Mouse (Mus musculus) bone marrow, adult 2 months (tissue): Measurements from ENCODE around the gene Tymp.

ENCODE experiments used
- CTCF ChIP-seq: fragments of 200-500 bp; IDR thresholded peaks from 2 replicates; pipeline ENCODE4 v1.5.1; 2011; ENCODE audit warnings: low read length, control low read depth; ENCODE audit not compliant: control insufficient read depth, insufficient read depth
- POLR2A ChIP-seq: fragments of 200-500 bp; IDR thresholded peaks from 2 replicates; pipeline ENCODE4 v1.6.1; 2011; ENCODE audit warnings: low read depth, mild to moderate bottlenecking, control low read depth, low read length, borderline replicate concordance; ENCODE audit not compliant: control insufficient read depth

DNA sequence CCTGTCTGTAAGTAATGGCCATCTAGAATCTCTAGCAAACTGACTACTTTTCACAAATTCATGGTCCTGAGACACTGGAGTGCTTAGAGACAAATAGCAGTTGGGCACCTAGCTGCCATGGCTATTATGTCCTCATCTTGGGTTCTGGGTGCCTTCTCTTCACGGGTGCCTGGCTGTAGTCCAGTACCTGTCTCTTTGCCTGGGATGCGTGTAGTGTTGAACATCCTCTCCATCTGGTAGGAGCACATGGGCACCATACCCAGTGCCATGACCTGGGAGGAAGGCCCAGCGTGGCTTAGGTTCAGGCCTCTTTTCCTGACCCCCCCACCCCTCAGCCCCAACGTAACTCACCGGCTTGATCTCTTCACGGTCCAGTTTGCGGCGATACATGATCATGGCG, 45.1 kb upstream of the Tymp start:
- TF ChIP-seq CTCF (no peak), POLR2A (no peak)
